Mouse (Mus musculus) gastrocnemius, postnatal 36 days (tissue): ENCODE data around the gene Pxdn. TPM values are rescaled to one million over a fixed set of nuclear protein-coding genes. Genes with fewer than 3 reads are reported as not detected.

Experiments used
- DNase-seq, 2 experiments: peaks; one replicate each; pipeline ENCODE4 v3.0.0; 2022
- intact Hi-C: fragments of 180-260 bp; cut with DNase I; formaldehyde crosslinking; loops from one replicate; pipeline ENCODE4 v1.15.1; 2025
- total RNA-seq, 2 experiments: library from RNA; stranded (reverse); gene quantifications; 2 replicates each; pipeline ENCODE4 v1.2.3; 2021

Gene Pxdn
- total RNA-seq, 2 experiments from 2014 or later: 12.7 to 12.9 TPM

DNA sequence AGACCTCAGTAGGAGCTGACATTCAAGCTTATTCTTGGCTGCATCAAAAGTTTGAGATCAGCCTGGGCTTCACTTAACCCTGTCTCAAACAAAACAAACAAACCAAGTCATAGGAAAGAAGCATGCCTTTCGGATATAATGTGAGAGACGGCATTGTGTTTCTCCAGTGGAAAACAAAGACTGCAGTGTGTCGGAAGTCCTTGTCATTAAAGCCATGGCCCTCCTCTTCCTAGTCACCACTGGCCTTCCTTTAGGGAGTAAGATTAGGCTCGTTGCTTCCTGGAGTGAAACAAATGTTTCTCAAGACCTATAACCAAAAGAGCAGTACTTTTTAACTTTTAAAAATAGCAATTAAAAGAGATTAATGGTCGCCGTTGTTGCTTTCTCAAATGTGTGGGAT lies 13.6 kb downstream of the Pxdn start:
- intact Hi-C loops: no loop called here
- no peak for DNase-seq

DNA sequence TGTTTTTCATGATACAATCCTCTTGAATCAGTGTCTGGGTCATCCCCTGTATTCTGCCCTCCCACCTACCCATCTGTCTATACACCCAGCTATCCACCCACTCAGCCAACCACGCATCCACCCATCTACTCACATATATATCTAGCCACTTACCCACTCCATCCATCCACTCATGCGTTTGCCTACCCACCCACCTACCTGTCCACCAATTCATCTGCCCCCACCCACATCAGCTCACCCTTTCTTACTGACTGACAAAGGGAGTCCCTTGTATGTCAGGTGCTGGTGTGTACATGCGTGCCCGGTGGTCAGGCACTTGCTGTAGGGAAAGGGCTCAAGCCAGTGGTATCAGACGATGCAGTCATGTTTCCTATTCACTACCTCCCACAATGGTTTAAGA lies 14.1 kb downstream of the Pxdn start:
- intact Hi-C loops: no loop called here
- DNase-seq: no peak

DNA sequence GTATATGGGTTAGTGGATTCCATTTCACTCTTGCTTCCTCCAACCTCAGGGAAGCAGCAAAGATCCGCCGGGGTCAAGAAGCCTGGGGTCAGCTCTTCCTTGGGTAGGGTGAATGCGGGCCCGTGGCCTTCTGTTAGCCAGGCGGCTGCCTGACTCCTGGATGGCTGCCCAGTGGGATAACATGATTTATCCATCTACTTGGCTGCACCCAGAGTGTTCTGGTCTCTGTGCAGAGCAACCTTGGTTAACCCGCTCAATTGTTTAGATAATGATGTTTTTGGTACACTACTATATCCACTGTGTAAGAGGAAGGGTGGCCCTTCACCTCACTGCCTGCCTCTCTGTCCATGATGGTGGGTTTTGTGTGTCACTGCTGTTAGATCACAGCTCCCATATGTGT lies 14.7 kb downstream of the Pxdn start:
- peak in 1 of 2 experiments; percentile 51 for DNase-seq
- intact Hi-C loops: no loop called here

DNA sequence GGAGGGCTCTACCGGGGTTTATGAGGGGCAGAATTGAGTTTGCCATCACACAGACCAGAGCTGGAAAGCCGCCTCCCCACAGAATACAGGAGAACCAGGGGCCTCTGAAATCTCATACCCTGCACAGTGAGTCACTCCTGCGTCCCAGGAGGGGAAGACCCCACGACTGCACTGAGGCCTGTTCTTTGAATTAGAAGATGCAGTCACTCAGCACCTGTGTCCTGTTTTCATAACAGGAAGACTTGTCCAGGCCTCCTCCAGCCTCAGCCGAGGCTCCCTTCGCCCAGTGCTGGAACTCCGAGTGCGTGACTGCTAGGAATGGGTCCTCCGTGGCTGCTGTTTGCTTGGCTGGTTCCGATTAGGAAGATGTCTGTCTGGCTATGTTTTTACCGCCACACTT lies 16.6 kb downstream of the Pxdn start:
- intact Hi-C loops: no loop called here
- peak in 1 of 2 experiments; percentile 19 for DNase-seq

DNA sequence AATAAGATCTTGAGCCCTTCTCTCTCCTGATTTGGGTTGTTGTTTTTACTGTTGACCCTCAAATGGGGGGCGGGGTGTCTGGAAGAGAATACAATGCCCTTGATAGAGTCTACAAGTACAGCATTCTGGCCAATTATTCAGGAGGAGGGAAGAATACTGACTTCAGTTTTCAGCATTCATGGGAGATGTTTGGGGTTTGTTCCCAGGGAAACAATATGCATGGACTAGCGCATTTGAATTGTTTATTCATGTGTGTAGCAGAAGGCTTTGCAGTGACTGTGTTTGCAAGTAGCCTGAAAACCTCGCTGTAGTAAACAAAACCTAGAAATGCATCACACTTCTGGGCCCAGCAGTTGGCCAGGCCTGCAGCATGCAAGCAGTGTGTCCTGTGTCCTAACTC lies 17.1 kb downstream of the Pxdn start:
- intact Hi-C loops: no loop called here
- DNase-seq: no peak

DNA sequence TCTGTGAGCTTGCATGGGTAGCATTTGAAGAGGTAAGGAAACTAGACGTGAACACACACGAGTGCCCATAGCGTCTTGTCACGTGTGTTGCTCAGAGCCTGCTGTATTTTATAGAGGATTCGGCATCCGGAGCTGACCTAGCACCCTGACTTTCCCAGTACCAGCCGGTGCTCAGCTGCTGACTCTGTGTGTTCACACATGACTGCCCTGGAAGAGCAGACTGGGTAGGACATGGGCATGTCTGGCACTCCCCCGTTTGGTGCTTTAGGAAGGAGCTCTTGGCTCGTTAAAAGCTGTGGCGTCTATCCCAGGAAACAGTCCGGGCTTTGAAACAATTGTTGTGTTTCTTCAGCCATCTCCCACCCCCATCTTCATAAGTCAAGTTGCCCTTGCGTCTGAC lies 19.6 kb downstream of the Pxdn start:
- no peak for DNase-seq

DNA sequence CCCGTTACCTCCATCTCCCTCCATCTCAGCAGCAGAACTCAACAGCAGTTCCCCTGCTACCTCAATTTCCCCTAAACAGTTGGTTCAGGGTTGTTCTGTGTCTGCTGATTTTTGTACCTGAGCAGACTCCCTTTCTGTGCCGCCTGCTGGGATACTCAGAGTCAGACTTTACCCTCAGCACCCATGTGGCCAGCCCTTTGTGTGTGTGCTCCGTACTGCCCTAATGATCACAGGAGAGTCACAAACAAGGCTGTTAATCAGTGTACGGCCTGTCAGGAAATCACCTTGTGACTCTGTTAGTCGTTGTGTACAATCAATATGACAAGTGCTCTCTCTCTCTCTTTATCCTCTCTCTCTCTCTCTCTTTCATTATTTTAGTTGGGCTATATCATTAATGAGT lies 21.2 kb downstream of the Pxdn start:
- no peak for DNase-seq
- intact Hi-C loops: no loop called here

More for the DNA sequence above, 19.6 kb downstream of the Pxdn start:
- intact Hi-C loops: no loop called here

DNA sequence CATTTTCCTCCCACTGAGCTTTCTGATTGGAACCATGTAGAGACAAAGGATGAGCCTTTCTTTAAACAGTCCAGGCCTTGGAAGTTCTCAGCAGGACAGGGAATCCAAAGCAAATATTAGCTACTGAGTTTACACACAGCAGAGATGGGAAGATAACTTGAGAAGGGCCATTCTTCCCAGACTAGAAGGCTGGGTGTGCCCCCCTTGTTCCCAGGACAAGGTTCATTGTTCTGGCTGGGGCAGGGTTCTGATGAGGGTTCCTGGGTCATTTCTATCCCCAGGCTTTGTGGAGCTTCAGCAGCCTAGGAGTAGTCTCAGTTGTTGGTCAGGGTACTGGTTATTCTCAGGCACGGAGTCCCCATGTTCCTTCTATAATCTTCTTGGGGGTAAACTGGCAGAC lies 23.6 kb downstream of the Pxdn start:
- DNase-seq: no peak
- intact Hi-C loops: no loop called here

DNA sequence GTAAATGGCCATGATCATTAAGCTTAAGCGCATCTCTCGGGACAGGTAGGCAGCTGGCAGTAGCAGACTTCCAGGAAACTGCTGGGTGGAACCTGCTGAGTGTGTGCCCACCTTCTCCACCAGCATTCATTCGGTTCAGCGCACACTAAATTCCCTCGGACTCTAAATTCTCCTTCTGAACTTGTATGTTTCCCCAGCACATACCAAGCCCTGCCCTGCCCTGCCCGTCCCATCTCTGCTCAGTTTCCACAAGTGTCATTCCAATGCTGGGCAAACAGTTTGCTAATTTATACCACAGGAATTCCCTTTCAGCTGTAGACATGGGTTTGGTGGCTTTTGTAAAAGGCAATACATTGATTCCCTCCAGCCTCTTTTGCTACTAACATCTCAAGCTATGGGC lies 27.6 kb downstream of the Pxdn start:
- DNase-seq: no peak
- intact Hi-C loops: no loop called here

DNA sequence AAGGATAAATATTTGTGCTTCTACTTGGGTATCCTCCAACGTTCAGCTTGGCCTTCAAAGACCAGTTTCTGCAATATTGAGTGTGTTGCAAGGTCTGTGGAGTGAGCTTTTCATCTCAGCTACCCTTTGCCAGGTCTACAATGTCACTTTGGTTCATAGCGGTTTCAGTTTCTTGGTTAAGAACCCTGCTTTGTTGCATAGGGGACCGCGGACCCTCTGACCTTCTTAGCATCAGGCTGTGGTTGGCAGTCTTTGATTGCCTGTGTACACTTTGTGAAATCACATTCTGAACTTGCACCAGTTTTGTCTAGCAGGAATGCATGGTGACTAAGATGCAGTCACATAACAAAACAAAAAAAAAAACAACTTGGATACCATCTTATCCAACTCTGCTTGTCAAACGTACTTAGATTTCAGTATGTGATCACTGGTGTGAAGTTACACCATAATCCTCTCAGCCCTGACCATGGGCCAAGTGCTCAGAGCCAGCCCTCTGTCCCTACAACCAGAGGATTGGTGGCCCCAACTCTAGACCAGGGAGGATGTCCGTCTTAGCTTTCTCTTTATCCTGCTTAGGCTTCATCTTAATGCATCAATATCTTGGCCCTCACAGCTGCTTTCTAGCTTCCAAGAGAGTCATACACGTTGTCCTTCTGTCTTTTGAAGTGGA lies 34.5 kb downstream of the Pxdn start:
- intact Hi-C loops: no loop called here
- no peak for DNase-seq

DNA sequence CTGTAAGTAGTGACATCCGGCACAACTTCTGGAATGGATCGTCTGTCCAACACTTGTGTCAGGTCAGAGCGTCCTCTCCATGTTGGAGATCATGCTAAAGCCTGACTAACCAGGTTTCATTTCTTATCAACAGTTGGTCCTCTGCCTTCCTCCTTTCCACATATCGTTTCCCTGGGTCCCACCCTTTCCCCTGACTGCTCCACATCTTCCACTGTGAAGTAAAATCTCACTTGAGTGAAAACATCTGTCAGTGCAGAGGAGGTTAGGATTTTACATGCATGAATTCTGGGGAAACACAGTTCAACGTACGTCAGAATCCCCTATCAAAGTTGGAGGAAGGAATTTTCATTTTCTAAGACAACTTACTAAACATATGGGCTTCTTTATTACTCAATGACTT lies 35.1 kb downstream of the Pxdn start:
- no peak for DNase-seq
- intact Hi-C loops: no loop called here

DNA sequence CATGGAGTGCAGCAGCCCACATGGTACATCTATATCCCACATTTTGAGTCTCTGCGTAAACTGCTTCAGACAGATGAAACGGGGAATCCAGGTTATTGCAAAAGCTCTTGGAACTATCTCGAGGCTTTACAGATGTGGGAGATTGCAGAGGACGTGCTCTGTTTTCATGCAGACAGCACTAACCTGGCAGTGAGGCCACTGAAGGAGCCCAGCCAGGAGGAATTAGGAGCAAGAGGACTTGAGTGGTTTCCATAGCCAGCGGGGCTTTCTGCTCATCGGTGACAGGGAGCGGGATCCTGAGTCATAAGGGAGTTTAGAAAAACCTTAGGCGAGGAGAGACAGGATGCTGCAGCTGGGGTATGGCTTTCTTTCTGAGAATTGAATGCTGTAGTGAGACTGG lies 42.7 kb downstream of the Pxdn start:
- intact Hi-C loops: no loop called here
- no peak for DNase-seq

DNA sequence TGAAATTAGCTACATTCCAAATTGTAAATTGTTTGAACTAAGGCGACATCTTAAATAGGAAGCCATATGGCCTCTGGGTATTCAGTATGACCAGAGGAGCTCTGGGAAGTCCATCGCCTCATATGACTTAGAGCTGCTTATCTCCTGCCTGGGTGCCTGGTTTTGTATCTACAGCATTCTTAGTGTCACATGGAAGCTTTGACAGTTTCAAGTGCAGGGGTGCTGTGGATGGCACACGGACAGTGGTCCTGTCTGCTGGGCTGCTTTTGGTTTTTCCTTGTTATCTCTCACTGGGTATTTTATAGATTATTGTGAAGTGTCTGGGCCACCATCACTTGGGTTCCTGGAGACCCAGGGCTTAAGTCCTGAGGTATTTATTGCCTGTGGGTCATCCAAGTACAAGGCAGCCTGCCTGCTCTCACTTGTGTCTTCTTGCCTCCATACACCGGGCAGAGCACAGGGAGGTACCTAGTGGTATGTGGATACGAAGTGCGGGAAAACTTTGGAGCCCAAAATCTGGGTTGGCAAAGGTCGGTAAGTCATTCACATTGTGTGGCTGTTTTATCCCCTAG lies 44.4 kb downstream of the Pxdn start:
- DNase-seq: no peak

DNA sequence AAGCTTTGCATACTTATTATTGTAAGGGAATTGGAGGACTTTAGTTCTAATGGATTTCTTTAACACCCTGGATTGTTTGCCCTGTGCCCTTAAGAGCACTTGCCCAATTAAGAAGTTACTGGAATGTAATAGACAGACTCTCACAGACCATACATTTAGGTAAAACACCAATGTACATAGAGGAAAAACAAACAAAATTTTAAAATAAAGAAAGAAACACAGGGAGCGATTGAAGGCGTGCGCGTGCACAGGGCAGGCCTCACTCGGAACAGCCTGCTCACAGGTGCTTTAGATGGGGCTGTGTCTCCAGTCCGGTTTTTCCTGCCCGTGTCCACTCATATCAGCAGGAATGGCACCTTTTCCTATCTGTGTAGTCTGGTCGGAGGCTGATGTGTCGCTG lies 45.8 kb downstream of the Pxdn start:
- intact Hi-C loops: no loop called here

More for the DNA sequence above, 44.4 kb downstream of the Pxdn start:
- intact Hi-C loops: no loop called here

DNA sequence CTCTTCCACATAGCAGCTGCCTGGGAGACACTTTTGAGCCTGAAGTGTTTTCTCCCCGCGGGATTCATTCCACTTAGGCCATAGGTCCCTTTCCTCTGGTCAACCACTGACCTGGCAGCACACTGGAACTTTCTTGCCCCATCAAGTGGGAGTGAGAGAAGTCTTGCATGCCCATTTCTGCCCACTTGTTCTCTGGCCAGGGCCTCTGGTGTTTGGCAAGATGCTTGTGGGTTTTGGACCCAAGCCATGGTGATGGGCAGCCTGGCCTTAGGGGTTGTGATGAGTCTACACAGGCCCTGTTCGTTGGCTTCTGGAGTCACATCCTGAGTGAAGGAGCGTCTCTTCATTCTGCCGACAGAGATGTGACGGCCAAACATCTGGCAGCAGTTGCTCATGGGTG lies 47.7 kb downstream of the Pxdn start:
- intact Hi-C loops: no loop called here
- DNase-seq: no peak

More for the DNA sequence above, 45.8 kb downstream of the Pxdn start:
- no peak for DNase-seq

DNA sequence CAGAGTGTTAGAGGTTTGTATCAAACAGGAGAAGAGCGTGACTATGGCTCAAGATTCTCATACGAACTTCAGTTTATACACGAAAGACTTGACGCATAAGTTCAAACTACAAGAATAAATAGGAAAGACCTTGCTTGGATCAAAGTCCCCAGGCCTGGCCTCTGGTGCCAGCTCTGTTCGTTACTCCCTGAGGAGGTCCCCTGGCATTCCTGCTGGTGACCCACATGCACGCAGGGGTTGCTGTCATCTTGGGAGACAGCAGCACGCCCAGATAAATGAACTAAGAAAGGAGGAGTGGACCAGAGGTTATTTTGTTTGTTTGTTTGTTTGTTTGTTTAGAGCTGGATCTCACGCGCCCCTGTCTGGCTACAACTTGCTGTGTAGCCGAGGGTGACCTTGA lies 48.8 kb downstream of the Pxdn start:
- intact Hi-C loops: no loop called here
- DNase-seq: no peak

DNA sequence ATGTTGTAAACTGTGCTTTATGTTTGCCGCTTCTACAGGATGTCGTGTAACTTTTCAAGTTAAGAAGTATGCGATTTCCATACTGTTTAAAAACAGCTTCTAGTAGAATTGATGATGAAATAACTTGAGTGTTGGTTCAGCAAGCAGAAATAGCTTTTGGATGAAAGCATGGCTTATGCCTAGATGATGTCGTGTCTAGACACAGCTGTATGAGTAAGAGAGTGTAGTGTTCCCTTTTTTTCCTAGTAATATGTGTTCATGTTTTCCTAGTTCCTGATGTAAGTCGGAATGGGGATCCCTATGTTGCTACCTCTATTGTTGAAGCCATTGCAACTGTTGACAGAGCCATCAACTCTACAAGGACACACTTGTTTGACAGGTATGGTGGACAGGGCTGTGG lies 61.5 kb downstream of the Pxdn start:
- DNase-seq: no peak
- intact Hi-C loops: no loop called here

DNA sequence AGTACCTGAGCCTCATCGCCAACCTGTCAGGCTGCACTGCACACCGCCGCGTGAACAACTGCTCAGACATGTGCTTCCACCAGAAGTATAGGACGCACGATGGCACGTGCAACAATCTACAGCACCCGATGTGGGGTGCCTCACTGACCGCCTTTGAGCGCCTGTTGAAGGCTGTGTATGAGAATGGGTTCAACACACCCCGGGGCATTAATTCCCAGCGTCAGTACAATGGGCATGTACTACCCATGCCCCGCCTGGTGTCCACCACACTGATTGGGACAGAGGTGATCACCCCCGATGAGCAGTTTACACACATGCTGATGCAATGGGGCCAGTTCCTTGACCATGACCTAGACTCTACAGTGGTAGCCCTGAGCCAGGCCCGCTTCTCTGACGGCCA lies 64.5 kb downstream of the Pxdn start:
- intact Hi-C loops: no loop called here
- DNase-seq: no peak

DNA sequence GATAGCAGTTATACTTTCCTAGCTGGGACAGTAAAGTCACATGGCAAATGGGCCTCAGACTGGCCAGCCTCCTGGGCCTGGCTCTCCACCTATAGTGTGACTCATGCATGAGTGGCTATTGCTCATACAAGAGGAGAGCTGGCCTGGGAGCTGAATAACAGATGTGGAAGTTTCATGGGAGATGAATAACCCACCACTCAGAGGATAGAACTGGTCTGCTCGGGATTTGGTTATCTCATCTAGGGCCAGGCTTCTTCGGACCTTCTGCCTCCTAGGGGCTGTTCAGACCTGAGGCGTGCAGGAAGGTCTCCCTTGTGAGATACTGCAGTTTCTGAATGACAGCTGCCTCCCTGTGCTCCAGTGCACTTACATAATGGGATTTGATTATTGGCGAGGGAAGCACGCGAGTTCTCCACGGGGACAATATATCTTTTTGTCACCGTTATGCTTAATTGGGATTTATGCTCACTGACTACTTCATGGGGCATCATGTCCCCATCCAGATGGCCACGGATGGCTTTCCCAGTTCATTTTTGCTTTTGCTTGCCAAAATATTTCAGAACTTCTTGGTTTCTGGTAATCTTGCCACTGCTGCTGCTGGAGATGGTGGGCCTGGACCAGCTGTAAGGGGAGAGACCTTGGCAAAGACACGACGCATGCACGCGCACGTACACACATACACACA lies 66.4 kb downstream of the Pxdn start:
- peak in 1 of 2 experiments; percentile 39 for DNase-seq
- intact Hi-C loops: no loop called here

DNA sequence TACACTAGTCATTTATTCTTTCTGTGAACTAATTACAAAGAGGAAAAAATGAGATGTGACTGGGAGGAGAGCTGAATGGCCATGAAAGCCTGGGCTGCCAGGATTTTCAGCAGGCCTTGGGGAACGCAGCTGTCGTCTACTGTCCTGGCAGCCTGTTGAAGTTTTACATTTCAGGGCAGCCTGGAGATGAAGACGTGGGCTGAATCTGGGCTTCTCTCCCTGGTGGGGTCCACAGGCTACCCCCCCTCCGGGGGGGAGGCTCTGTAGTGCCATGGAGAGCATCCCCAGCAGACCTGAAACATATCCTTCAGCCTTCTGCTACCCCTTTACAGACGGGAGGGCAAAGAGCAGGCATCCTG lies 66.9 kb downstream of the Pxdn start:
- no peak for DNase-seq
- intact Hi-C loops: no loop called here

DNA sequence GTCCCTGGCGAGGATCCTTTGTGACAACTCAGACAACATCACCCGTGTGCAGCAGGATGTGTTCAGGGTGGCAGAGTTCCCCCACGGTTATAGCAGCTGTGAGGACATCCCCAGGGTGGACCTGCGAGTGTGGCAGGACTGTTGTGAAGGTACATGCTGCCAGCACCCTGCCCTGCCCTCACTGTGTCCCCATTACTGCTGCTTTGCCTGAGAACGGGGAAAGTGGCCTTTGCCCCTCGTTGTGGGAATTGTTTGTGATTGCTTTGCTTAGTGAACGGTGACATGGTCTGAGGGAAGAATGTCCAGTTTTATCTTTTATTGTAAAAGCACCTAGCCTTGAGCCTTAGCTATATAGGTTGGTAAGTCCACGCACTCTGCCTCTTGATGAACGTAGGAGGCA lies 69.2 kb downstream of the Pxdn start:
- no peak for DNase-seq
- intact Hi-C loops: no loop called here

DNA sequence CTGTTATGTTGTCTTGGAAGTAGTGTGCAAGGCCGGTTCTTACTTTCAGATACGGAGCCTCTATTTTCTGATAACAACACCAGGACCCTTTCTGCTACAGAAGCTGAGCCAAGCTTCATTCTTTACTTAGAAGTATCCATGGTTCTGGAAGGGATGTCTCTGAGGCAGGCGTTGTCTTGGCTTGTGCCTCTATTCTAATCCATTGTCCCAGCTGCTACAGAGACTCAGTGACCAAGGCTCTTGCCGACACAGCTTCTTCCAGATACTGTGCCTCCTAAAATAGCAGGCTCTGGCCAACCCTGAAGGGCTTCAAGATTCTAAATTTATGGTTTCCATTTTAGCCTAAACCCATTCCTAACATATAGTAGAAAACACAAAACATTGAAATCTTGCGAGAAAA lies 71.3 kb downstream of the Pxdn start:
- no peak for DNase-seq
- intact Hi-C loops: no loop called here
